Mouse (Mus musculus) embryo, embryonic 11.5 days (tissue): ENCODE results near the gene Cmc1.

Experiments
- DNase-seq: peaks from one replicate; pipeline ENCODE4 v3.0.0-alpha.2; 2012; ENCODE audit warnings: low read depth, low spot score

Cmc1 gene

DNA sequence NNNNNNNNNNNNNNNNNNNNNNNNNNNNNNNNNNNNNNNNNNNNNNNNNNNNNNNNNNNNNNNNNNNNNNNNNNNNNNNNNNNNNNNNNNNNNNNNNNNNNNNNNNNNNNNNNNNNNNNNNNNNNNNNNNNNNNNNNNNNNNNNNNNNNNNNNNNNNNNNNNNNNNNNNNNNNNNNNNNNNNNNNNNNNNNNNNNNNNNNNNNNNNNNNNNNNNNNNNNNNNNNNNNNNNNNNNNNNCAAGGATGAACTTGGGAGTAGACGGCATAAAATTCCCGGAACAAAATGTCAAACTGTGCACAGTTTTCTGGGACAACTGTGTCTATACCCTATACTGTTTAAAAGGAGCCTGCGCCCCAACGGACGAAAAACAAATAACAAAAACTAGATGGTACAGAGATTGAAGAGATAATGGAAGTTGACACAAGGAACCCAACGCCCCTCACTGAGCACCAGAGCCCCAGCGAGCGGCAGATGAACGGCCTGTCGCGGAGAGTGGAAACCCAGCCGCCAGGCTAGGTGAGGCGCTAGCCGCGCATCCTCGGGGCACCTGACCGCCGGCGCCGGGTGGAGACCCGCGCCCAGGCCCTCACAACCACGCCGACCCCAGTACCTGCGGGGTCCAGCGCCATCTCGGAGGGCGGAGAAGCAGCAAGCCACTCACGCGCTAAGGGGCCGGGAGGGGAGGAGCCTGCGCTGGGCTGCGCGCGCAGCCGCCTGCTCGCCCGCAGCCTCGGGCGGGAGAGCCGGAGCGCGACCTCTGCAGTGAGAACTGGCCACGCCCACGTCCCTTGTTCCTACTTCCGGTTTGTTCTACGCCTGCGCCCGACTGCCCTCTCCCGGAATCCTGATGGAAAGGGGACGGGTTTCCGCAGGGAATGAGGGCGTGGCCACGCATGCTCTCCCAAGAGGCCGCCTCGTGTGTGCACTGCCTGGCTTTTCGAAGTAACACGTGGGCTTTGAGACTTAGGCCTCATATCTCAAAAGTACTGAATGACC, at the start of gene Cmc1:
Cmc1 (minus strand) TSS at position 771 of the 996 bp plus-strand sequence.
- peak; percentile 97 for DNase-seq

DNA sequence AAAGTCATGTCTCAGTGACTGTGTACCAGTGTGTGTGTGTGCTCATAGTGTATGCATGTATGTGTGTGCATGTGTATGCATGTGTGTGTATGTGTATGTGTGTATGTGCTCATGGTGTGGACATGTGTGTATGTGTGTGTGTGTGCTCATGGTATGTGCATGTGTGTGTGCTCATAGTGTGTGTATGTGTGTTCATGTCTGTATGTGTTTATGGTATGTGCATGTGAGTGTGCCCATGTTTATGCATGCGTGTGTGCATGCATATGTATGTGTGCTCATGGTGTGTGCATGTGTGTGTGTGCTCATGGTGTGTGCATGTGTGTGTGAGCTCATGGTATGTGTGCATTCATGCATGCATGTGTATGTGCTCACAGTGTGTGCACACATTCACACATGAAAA, 48.6 kb upstream of the Cmc1 start:
- DNase-seq, result no peak

DNA sequence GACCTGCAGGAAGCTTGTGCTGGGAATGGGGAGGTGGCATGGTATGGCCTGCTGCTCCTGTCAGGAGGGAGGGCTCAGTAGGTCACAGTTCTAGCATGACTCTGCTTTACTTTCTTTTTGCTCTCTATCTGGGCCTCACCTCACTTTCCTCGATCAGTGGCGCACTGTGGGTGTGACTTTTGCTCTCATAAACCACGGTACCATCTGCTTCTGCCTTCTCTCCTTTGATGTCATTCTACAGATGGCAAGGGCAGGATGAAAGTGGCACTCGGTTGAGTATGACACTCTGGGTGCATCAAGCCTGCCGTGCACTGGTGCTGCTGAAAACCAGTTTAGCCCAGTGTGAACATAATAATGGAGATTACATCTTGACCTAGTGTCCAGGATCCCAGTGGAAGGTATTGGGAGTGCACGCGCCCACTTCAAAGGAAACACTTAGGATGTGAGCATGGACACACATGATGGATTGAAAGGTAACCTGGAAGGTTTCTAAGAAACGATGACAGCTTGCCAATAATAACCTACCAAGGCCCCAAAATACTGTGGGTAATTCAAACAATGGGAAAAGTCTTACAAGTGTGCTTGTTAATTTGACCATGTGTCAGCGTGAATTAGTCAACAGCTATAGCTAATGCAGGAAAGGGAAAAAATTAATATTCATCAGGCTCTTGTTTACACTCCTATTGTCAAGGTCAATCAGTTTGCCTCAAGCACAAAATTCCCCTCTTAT, 46.8 kb upstream of the Cmc1 start:
- DNase-seq, result no peak

DNA sequence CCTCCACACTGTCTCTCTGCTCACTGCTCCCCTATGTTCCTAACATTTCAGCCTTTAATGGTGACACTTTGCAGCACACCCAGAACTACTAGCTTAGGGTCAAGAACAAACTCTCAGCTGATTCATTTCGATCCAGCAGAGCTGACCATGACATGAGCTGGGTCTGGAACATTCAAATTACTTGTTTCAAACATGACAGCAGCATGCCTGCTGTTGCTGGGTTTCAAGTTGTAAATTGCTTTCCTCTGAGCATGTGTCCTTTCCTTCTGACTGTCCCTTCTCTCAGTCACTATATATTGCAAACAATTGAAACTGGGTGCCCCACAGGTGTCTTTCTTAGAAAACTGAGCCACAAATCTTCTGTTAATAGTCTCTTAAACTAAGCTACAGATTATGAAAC, 43.3 kb upstream of the Cmc1 start:
- DNase-seq, result no peak

GRCm38 (mm10) chr9:118191276-118191675, 41.3 kb upstream of the Cmc1 start:
- DNase-seq, result no peak

- DNase-seq, result no peak
These were observed 38.4 kb upstream of the Cmc1 start for GRCm38 (mm10) chr9:118188374-118188773.

DNA sequence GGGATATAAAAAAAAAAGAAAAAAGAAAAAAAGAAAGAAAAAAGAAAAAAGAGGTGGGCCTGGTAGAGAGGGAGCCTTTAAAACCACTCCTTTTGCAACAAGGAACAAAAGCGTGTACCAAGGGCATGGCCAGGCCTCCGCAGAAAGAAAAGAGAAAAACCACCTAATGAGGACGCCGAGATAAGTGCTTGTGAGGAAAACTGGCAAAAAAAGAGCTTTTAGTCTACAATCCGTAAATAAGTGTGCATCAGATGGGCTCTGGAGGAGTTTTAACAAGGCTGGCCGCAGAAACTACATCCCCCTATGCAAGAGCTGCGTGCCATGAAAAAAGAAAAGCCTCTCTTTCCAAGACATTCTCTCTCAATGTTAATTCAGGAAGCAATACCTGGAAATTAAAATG, 37.4 kb upstream of the Cmc1 start:
- no peak for DNase-seq

DNA sequence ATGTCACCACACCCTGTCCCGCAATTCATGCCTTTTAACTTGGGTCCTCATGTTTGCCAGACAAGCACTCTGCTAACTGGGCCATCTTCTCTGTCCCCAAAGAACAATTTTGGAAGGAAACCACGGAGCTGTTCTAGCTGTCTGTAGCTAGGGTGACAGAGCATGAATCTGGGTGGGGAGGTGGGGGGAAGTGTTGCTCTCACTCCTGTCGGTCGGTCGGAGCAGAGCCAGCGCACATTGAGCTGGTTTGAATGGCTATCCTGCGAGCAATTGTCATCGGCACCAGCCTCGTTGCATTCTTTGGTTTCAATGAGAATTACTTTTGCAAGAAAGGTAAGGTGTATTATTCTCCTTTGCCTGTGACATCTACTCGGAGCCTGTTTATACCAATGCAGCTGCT, 36.8 kb upstream of the Cmc1 start:
- no peak for DNase-seq

DNA sequence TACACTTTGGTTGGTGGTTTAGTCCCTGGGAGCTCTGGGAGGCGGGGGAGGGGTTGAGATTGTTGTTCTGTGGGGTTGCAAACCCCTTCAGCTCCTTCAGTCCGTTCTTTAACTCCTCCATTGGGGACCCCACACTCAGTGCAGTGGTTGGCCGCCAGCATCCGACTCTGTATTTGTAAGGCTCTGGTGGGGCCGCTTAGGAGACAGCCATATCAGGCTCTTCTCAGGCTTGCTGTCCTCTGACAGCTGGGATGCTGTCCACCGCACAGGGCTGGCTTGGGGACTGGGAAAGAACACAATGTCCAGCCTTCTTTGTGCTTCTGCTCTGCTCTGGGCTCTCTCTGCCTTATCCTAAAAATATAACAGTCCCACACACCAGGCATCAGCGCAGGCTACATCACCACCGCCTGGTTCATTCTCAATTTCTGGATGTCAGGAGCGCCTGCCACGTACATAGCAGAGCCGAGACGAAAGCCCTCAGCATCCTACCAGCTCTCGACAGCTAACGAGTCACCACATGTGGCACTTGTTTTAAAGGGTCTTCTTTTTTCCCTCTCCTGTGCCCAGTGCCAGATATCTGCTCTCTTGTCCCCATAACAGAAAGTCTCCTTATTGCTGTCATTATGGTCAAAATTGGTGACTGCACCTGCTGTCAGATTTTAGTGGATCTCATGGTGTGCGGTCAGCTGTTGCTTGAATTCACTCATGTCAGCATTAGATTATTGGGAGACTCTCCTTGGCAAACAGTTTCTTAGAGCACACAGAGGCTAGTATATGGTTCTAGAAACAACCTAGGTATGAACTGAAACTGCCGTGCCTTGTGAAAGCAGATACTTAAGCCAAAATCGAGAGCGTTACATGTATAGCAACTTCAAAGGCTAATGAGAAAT, 29.4 kb upstream of the Cmc1 start:
- no peak for DNase-seq

DNA sequence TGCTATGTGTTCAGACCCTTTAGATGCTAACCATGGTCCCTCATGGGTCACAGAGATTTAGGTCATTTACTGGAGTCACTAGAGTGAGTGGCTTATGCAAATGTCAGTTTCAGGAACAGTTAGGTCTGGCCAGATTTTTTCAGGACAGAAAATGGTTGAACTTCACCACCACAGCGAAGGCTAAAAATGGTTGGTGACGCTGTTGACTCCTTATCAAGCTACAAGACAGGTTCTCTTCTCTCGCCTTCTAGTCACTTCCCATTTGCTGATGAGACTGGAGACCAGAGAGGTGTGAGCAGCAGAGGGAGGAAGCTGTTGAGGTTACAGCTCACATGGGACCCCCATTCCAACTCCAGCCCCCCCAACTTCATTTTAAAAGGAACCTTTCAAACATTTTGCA, 26.7 kb upstream of the Cmc1 start:
- DNase-seq, result no peak

DNA sequence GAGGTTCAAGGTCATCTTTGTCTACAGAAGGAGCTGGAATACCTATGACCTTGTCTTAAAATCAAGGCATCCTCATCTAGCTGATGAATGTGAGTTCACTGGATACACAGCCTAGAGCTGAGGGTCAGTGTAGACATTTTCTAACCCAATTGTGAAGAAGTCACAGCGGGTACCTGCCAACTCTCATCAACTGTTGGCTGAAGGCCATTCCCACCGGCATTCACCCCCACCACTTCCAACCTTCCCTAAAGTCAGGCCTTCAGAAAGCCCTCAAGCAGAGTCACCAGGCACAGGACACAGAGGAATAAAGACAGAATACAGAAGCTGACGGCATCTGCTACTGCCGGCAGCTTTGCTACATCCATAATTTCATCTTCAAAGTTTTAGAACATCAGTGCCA, 25.4 kb upstream of the Cmc1 start:
- DNase-seq, result no peak

DNA sequence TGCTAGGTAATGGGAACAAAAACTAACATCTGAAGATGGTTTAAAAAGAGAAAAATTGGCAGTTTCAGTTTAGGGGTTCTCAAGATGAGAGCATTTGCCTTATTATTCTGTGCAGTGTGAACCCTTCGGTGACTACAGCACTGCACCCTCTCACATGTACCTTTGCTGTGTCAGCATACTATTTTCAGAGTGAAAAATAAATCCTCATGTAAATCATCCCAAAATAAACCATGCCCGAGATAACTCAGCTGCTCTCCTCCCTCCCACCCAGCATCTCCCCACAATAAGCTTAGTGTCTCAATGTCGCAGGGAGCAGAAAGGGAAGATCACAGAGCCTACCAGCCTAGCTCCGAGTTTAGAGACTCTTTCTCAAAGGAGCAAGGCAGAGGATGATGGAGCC, 23.1 kb upstream of the Cmc1 start:
- DNase-seq, result no peak

DNA sequence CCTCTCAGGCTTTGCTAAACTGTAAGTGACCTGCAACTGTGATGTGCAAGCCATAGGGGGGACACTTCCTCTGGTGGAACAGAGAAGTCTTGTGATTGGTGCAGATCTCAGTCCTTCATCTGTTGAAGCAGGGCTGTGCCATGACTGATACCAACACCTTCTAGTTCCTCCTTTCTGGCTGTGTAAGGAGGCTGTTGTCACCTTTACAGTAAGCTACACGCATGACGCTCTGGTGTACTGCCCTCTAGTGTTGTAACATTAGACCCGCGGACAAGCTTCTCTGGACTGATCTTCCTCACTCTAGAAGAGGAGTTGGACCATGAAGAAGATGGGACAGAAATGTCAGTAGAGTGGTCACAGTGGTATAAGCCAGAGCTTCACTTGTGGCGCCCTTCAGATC, 18.6 kb upstream of the Cmc1 start:
- no peak for DNase-seq

- DNase-seq, result no peak
These were observed 17.6 kb upstream of the Cmc1 start for GRCm38 (mm10) chr9:118167606-118168005.

- no peak for DNase-seq
These were observed 11.6 kb upstream of the Cmc1 start for GRCm38 (mm10) chr9:118161536-118161935.

GRCm38 (mm10) chr9:118159936-118160335, 10.0 kb upstream of the Cmc1 start:
- DNase-seq, result no peak

DNA sequence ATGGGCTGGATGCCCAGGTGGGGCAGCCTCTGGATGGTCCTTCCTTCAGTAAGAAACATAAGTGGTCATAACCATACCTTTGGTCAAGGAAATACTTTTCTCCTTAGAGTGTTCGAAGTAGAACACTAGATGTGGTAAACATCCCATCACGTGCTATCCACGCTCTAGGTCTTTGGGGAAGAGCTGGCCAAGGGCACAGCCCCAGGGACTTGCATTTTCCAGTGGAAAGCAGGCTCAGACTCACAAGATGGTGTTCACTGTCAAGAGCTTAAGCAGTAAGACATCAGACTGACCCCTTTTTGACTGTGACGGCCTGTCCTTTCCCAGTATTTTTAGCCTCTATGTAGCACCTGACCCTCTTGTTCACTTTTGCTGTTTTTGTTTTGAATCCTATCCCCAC, 8.2 kb upstream of the Cmc1 start:
- DNase-seq, result no peak

DNA sequence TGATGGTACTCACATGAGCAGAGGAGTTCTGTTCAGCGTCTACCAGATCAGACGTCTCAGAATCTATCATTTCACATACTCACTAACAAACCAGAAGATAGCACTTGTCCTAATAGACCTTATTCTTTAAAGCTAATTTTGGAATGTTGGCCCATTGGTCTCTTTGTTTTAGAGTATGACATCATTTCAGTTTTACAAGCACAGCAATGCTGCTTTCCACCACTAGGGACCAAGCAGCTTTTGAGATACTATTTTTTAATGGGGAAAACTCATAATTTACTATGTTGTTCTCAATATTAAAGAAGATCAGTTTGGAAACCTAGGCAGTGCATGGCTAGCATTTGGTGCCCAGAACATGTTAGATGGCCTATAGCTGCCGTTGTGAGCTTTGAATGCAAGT, 7.3 kb upstream of the Cmc1 start:
- no peak for DNase-seq

- DNase-seq, result no peak
These were observed 4.7 kb upstream of the Cmc1 start for GRCm38 (mm10) chr9:118154666-118155065.

GRCm38 (mm10) chr9:118151221-118151507, 1.2 kb upstream of the Cmc1 start:
- no peak for DNase-seq

GRCm38 (mm10) chr9:118150429-118151220, 648 bp upstream of the Cmc1 start:
- DNase-seq, result no peak
